Mouse (Mus musculus) stomach, postnatal 0 days (tissue): ENCODE measurements at regions not wholly inside any gene's neighbourhood (a gene's known extent, or its start where the extent isn't known, plus 50 kb on each side); places are given as distances from the start of the nearest gene placed in this dataset.

Source experiments
- ATAC-seq: fragments of 200-750 bp; cut with Nextera tagmentation; 2 replicates; pipeline ENCODE4 v1.8.0; 2017; ENCODE audit not compliant: low FRiP score, low TSS enrichment
- DNase-seq: peaks from one replicate; pipeline ENCODE4 v3.0.0-alpha.2; 2016; ENCODE audit warnings: low spot score
- H3K27ac ChIP-seq: fragments of 300-500 bp; sonication (generic); replicated peaks from 2 replicates; pipeline ENCODE4 v1.5.1; 2014; ENCODE audit warnings: mild to moderate bottlenecking, control low read depth
- H3K27me3 ChIP-seq: fragments of 300-500 bp; sonication (generic); 2 replicates; pipeline ENCODE4 v1.6.1; 2014; ENCODE audit warnings: low read length; ENCODE audit not compliant: control insufficient read depth, insufficient read depth
- H3K36me3 ChIP-seq: fragments of 300-500 bp; sonication (generic); 2 replicates; pipeline ENCODE4 v1.6.1; 2014; ENCODE audit warnings: low read length, mixed read lengths; ENCODE audit not compliant: control insufficient read depth, insufficient read depth
- H3K4me1 ChIP-seq: fragments of 300-500 bp; sonication (generic); replicated peaks from 2 replicates; pipeline ENCODE4 v1.6.1; 2014; ENCODE audit warnings: antibody characterized with exemption; ENCODE audit not compliant: control insufficient read depth, insufficient read depth
- H3K4me2 ChIP-seq: fragments of 300-500 bp; sonication (generic); replicated peaks from 2 replicates; pipeline ENCODE4 v1.6.1; 2014; ENCODE audit warnings: low read depth, mild to moderate bottlenecking, control low read depth, moderate library complexity
- H3K4me3 ChIP-seq: fragments of 300-500 bp; sonication (generic); 2 replicates; pipeline ENCODE4 v1.5.1; 2014; ENCODE audit warnings: low read depth, low read length, control low read depth
- H3K9ac ChIP-seq: fragments of 300-500 bp; sonication (generic); 2 replicates; pipeline ENCODE4 v1.6.1; 2014; ENCODE audit warnings: mild to moderate bottlenecking, low read length, control low read depth, mixed read lengths
- H3K9me3 ChIP-seq: fragments of 300-500 bp; sonication (generic); 2 replicates; pipeline ENCODE4 v1.6.1; 2016; ENCODE audit warnings: low read length; ENCODE audit not compliant: control insufficient read depth
- CTCF ChIP-seq: IDR thresholded peaks from 2 replicates; pipeline ENCODE4 v1.5.1; 2016; ENCODE audit warnings: antibody characterized with exemption, low read depth, mild to moderate bottlenecking, moderate library complexity
- EP300 ChIP-seq: optimal IDR thresholded peaks from 2 replicates; pipeline ENCODE3; 2016; ENCODE audit warnings: antibody characterized with exemption
- WGBS: fragments of 180-500 bp; shearing (Covaris S2); extraction: QIAGEN DNeasy Blood & Tissue Kit; methylation state at CpG from one replicate; pipeline ENCODE4 v1.1.7; 2014; 5-methylcytosine and 5-hydroxymethylcytosine counted together

GRCm38 (mm10) chr2:30686359-30686758, 91.5 kb downstream of the Cstad start:
- Histone ChIP-seq H3K27me3 (no peaks in the 10 kb centered on the region), H3K4me1 (peaks cover 12% of the 10 kb centered on the region), H3K4me3 (no peak overlapping the region), H3K9ac (no peak overlapping the region), H3K9me3 (no peaks in the 10 kb centered on the region), H3K4me2 (no peak overlapping the region), H3K36me3 (no peaks in the 10 kb centered on the region), H3K27ac (peak overlapping the region; percentile 79; the same call in 1 of the 2 replicates)
- ATAC-seq (no peak), DNase-seq (no peak)
- 87% methylated on average over 5 of the region's 6 CpGs for WGBS
- no peak for TF ChIP-seq EP300
- no peak for TF ChIP-seq CTCF

- WGBS = 41% methylated on average over 10 of the region's 10 CpGs
- DNase-seq (no peak), ATAC-seq (no peak; the same call in 1 of the 2 replicates)
- Histone ChIP-seq H3K4me2 (no peak overlapping the region), H3K27me3 (no peaks in the 10 kb centered on the region), H3K27ac (peak overlapping the region; percentile 81), H3K9ac (peak overlapping the region; percentile 56), H3K4me3 (no peak overlapping the region), H3K4me1 (peaks cover 12% of the 10 kb centered on the region), H3K9me3 (0 out of 2 replicates have a peak, but pooled peaks cover under 1% of the 10 kb centered on the region), H3K36me3 (no peaks in the 10 kb centered on the region)
- TF ChIP-seq EP300 = no peak
- no peak for TF ChIP-seq CTCF
Measured at GRCm38 (mm10) chr2:30685137-30685860, 90.5 kb downstream of the Cstad start.

GRCm38 (mm10) chr2:30684461-30684860, 89.6 kb downstream of the Cstad start:
- peaks cover 12% of the 10 kb centered on the region for H3K4me1 ChIP-seq
- 0 out of 2 replicates have a peak, but pooled peaks cover 2% of the 10 kb centered on the region for H3K9me3 ChIP-seq
- no peak for DNase-seq
- H3K9ac ChIP-seq = no peak overlapping the region
- H3K27me3 ChIP-seq = no peaks in the 10 kb centered on the region
- TF ChIP-seq CTCF (no peak), EP300 (no peak)
- no peaks in the 10 kb centered on the region for H3K36me3 ChIP-seq
- H3K27ac ChIP-seq = peak overlapping the region; percentile 81
- 95% methylated on average over 6 of the region's 6 CpGs for WGBS
- no peak overlapping the region for H3K4me3 ChIP-seq
- ATAC-seq = no peak
- H3K4me2 ChIP-seq = no peak overlapping the region

- TF ChIP-seq CTCF (no peak), EP300 (no peak)
- ATAC-seq (no peak), DNase-seq (no peak)
- H3K9ac ChIP-seq = no peak overlapping the region
- WGBS = 72% methylated on average over 5 of the region's 5 CpGs
- H3K27me3 ChIP-seq = no peaks in the 10 kb centered on the region
- no peak overlapping the region for H3K4me2 ChIP-seq
- peaks cover 9% of the 10 kb centered on the region for H3K4me1 ChIP-seq
- H3K4me3 ChIP-seq = no peak overlapping the region
- H3K27ac ChIP-seq = no peak overlapping the region
- H3K36me3 ChIP-seq = no peaks in the 10 kb centered on the region
- H3K9me3 ChIP-seq = 0 out of 2 replicates have a peak, but pooled peaks cover 2% of the 10 kb centered on the region
Measured at GRCm38 (mm10) chr2:30682146-30682825, 87.4 kb downstream of the Cstad start.

GRCm38 (mm10) chr2:30681642-30682041, 86.8 kb downstream of the Cstad start:
- ATAC-seq = no peak
- H3K27ac ChIP-seq = no peak overlapping the region

GRCm38 (mm10) chr2:30679041-30679440, 84.2 kb downstream of the Cstad start:
- ATAC-seq (no peak), DNase-seq (no peak)
- Histone ChIP-seq H3K4me3 (no peak overlapping the region), H3K9me3 (0 out of 2 replicates have a peak, but pooled peaks cover 2% of the 10 kb centered on the region), H3K9ac (no peak overlapping the region), H3K36me3 (no peaks in the 10 kb centered on the region), H3K27ac (no peak overlapping the region), H3K27me3 (no peaks in the 10 kb centered on the region), H3K4me1 (peaks cover 3% of the 10 kb centered on the region; the same call in 1 of the 2 replicates), H3K4me2 (no peak overlapping the region)
- TF ChIP-seq CTCF (no peak), EP300 (no peak)

More at GRCm38 (mm10) chr2:30681642-30682041, 86.8 kb downstream of the Cstad start:
- Histone ChIP-seq H3K4me1 (peaks cover 4% of the 10 kb centered on the region), H3K4me2 (no peak overlapping the region), H3K36me3 (no peaks in the 10 kb centered on the region), H3K4me3 (no peak overlapping the region), H3K27me3 (no peaks in the 10 kb centered on the region), H3K9ac (no peak overlapping the region), H3K9me3 (0 out of 2 replicates have a peak, but pooled peaks cover 2% of the 10 kb centered on the region)
- DNase-seq = no peak
- WGBS = 63% methylated on average over 1 of the region's 2 CpGs
- no peak for TF ChIP-seq CTCF
- no peak for TF ChIP-seq EP300
